Mouse (Mus musculus) kidney, adult 11 months (tissue): ENCODE results near the gene Imp4.

Experiments
- DNase-seq: peaks from one replicate; pipeline ENCODE4 v3.0.0; 2022

Gene Imp4

GRCm38 (mm10) chr1:34462766-34463165 lies 23.1 kb downstream of the Imp4 start:
- peak; percentile 33 for DNase-seq

GRCm38 (mm10) chr1:34464310-34464817 lies 24.7 kb downstream of the Imp4 start:
- DNase-seq, result no peak

GRCm38 (mm10) chr1:34465445-34465844 lies 25.8 kb downstream of the Imp4 start:
- no peak for DNase-seq

DNA sequence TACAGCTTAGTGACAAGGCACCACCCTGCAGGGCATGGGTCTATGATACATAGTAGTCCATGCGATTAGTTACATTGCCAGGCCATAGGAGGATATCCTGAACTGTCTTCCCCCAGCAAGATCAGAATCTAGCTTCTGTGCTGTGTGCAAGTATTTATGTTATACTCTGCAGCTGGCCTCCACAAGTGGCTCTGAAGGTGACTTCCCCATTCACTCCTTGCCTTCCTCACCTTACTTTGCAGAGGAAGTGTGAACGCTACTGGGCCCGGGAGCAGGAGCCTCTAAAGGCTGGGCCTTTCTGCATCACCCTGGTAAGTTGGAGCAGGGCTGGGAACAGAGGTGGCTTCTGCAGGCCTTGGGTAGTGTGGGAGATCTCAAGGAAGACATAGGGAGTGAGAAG lies 28.4 kb downstream of the Imp4 start:
- DNase-seq, result no peak

DNA sequence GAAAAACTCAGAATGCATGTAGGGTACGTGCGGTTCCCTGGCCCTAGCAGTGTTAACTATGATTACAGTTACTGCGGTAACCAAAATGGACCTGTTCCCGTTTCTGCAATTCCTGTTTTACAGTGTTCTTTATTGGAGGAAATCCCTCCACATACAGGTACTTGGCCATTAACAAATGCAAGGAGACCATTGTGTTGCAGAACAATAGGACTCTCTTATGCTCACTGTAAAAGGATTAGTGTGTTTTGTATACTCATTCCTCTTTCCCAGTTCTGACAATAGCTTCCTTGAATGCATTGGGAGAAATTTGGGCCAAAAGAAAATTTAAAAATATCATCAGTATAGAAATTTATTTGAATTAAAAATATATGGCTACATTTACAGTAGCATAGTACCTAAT lies 28.8 kb downstream of the Imp4 start:
- DNase-seq, result no peak

- DNase-seq, result no peak
These were observed 30.1 kb downstream of the Imp4 start for GRCm38 (mm10) chr1:34469801-34470200.

DNA sequence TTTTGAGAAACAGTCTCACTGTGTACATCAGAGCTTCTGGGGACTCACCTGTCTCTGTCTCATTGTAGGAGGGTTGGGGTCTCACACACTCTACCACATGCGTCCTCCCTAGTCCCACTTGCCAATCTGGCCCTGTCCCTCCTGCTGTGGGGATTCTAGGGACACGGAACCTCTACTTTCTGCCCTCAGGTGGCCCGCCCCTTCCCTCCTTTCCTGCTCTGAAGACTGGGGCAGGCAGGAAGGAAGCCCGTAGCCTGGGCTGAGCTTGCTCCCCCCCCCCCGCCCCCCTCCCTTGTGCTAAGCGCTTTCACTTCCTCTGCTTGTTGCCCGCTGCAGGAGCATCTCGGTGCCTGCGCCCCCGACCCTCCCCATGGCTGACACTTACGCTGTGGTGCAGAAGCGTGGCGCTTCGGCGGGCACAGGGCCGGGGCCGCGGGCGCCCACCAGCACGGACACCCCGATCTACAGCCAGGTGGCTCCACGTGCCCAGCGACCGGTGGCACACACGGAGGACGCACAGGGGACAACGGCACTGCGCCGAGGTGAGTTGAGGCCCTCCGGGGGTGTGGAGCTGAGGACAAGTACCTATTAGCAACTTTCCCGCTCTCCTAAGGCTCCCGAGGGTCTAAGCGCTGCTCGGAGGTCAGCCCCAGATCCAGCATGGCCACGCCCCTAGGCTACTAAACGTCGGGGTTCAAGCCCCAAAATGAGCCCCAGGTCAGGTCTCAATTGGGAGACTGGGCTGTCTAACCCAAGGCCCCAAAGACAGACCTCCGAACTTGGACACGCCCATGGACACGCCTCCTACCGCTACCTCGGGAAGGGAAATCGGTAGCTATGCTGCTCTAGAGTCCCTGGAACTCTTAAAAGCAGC lies 33.0 kb downstream of the Imp4 start:
- no peak for DNase-seq

- no peak for DNase-seq
These were observed 39.4 kb downstream of the Imp4 start for GRCm38 (mm10) chr1:34478891-34479655.

DNA sequence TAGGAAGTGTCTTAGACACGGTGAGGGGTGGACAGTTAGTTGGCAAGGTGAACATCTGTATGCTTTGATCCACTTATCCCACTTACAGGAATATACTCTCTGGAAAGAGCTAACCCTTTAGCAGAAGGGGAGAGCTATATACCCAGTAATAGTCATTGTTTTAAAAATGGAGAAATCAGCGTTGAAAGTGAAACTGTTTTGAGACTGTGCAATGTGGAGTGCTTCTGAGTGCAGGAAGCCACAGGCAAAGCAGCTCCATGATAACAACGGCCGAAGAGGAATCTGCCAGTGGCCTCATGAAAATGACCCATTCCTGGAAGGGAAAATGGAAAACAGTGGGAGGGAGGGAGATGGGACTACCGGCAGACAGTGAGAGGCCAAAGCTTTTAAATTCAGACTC lies 41.1 kb downstream of the Imp4 start:
- no peak for DNase-seq

GRCm38 (mm10) chr1:34481920-34482669 lies 42.4 kb downstream of the Imp4 start:
- no peak for DNase-seq

DNA sequence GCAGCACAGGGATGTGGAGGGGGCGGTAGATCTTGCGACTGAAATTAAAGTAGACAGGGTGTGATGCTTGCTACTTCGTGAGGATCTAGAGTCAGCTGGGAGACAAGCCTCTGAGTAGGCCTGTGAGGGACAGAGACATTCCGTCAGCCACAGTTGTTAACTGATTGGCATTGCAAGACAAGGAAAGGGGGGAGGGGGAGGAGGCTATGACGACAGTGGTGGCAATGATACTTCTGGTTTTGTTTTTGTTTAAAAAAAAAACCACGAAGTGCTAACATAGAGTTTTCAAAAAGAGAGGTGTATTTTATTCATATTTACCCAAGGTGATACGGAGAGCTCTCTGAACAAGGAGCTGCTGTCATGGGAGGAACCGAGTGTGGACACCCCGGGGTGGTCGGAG lies 44.8 kb downstream of the Imp4 start:
- no peak for DNase-seq

GRCm38 (mm10) chr1:34485461-34486188 lies 46.0 kb downstream of the Imp4 start:
- peak; percentile 14 for DNase-seq

GRCm38 (mm10) chr1:34487383-34487782 lies 47.7 kb downstream of the Imp4 start:
- DNase-seq, result no peak

DNA sequence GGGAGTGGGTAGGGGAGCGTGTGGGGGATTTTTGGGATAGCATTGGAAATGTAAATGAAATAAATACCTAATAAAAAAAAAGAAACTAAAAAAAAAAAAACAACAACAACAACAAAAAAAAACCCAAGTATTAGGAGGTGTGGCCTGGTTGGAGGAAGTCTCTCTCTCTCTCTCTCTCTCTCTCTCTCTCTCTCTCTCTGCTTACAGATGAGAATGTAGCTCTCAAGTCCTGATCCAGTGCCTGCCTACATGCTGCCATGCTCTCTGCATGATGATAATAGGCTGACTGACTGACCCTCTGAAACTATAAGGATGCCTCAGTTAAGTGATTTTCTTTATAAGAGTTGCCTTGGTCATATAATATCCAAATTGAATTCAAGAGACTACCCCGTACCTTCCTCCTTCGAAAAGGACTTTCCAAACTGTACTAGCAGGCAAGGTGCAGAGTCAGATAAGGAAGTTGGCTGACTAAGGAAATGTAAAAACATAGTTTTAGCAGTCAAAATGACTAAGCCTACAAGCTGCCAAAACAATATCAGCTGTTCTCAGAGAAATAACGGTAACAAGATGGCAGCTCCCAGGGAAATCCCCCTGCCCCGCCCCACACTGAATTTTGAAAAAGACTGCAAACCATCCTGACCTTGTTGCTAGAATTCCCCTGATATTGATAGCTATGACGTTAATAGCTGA lies 50.3 kb downstream of the Imp4 start:
- DNase-seq, result no peak

GRCm38 (mm10) chr1:34491480-34491879 lies 51.8 kb downstream of the Imp4 start:
- DNase-seq, result no peak
